Mouse (Mus musculus): Measurements from ENCODE around the gene Zfp992. TPM values are rescaled to one million over a fixed set of nuclear protein-coding genes. Genes with fewer than 3 reads are reported as not detected.
"Not testable (repeated sequence)": the region's sequence is repeated elsewhere in the genome, so short reads cannot be mapped to it uniquely, and the experiment has no call there.

The Zfp992 gene
- polyA plus RNA-seq (2012), result 0.12 and 0.38 TPM in 2 replicates

- not testable (repeated sequence) for TF ChIP-seq GATA1 (IDR thresholded peaks at IDR 0.05; ENCODE audit: low read length)
Measured at GRCm38 (mm10) chr4:146448950-146449349, at the start of gene Zfp992. Zfp992 (plus strand) TSS chr4:146449023.

GRCm38 (mm10) chr4:146454896-146455295 lies 6.1 kb downstream of the Zfp992 start:
- TF ChIP-seq GATA1 (IDR thresholded peaks at IDR 0.05; ENCODE audit: low read length), result no peak

- no peak for TF ChIP-seq GATA1 (IDR thresholded peaks at IDR 0.05; ENCODE audit: low read length)
Measured at GRCm38 (mm10) chr4:146455321-146455721, 6.5 kb downstream of the Zfp992 start.

GRCm38 (mm10) chr4:146456061-146456726 lies 7.4 kb downstream of the Zfp992 start:
- TF ChIP-seq GATA1 (IDR thresholded peaks at IDR 0.05; ENCODE audit: low read length), result no peak

- TF ChIP-seq GATA1 (IDR thresholded peaks at IDR 0.05; ENCODE audit: low read length), result no peak
Measured at GRCm38 (mm10) chr4:146457126-146457525, 8.3 kb downstream of the Zfp992 start.

GRCm38 (mm10) chr4:146457720-146458119 lies 8.9 kb downstream of the Zfp992 start:
- no peak for TF ChIP-seq GATA1 (IDR thresholded peaks at IDR 0.05; ENCODE audit: low read length)

- no peak for TF ChIP-seq GATA1 (IDR thresholded peaks at IDR 0.05; ENCODE audit: low read length)
Measured at GRCm38 (mm10) chr4:146492439-146492838, 43.6 kb downstream of the Zfp992 start.

- TF ChIP-seq GATA1 (IDR thresholded peaks at IDR 0.05; ENCODE audit: low read length), result no peak
Measured at GRCm38 (mm10) chr4:146492851-146493250, 44.0 kb downstream of the Zfp992 start.

GRCm38 (mm10) chr4:146494980-146495379 lies 46.2 kb downstream of the Zfp992 start:
- peak; percentile 1 for TF ChIP-seq GATA1 (IDR thresholded peaks at IDR 0.05; ENCODE audit: low read length)

- not testable (repeated sequence) for TF ChIP-seq GATA1 (IDR thresholded peaks at IDR 0.05; ENCODE audit: low read length)
Measured at GRCm38 (mm10) chr4:146501727-146502126, 52.9 kb downstream of the Zfp992 start, which contains the start of gene Zfp981. Zfp981 (plus strand) TSS chr4:146502027.

GRCm38 (mm10) chr4:146516474-146516873 lies 67.7 kb downstream of the Zfp992 start:
- no peak for TF ChIP-seq GATA1 (IDR thresholded peaks at IDR 0.05; ENCODE audit: low read length)

Other genes starting within 250 kb of the Zfp992 start
- gene Zfp981, start 53.0 kb downstream of the Zfp992 start, polyA plus RNA-seq (2012), result not detected in 2 replicates
- gene Zfp993, start 161.9 kb downstream of the Zfp992 start, polyA plus RNA-seq (2012), result not detected in 2 replicates